Mouse (Mus musculus) erythroblast, adult 5-6 weeks (primary cell): Measurements from ENCODE around the gene Lefty2. TPM values are rescaled to one million over a fixed set of nuclear protein-coding genes. Genes with fewer than 3 reads are reported as not detected.
A peak's percentile ranks its signal among the peaks of the same experiment; 100 is the strongest.

ENCODE experiments used
- ATAC-seq: replicated peaks from 2 replicates; pipeline ENCODE4 v1.8.0; 2016; ENCODE audit warnings: moderate number of reproducible peaks, mild to moderate bottlenecking, moderate TSS enrichment, inconsistent platforms; ENCODE audit not compliant: poor library complexity, low FRiP score, severe bottlenecking
- total RNA-seq, 2 experiments: library from RNA; stranded (forward) in 1 of 2; stranded (reverse) in 1 of 2; fragments of 150-400 nt in 1 of 2; fragments of 200-764, 138-1000 nt in 1 of 2; gene quantifications; 2 replicates each; pipeline versions ENCODE4 v1.2.3 to v1.2.4; 2015 to 2017; ENCODE audit warnings: low replicate concordance in 2 of 2

Gene Lefty2
- total RNA-seq, 2 experiments from 2014 or later: not detected

- ATAC-seq: 0 out of 2 replicates have a peak, but pooled peaks have one; percentile 14
Measured at GRCm38 (mm10) chr1:180889841-180890240, 3.1 kb upstream of the Lefty2 start.

- peak; percentile 51 for ATAC-seq
Measured at GRCm38 (mm10) chr1:180894088-180894987, 1.4 kb downstream of the Lefty2 start.

GRCm38 (mm10) chr1:180901107-180901506 lies 8.2 kb downstream of the Lefty2 start:
- ATAC-seq: 0 out of 2 replicates have a peak, but pooled peaks have one; percentile 17

GRCm38 (mm10) chr1:180902915-180903314 lies 10.0 kb downstream of the Lefty2 start:
- peak; percentile 80 for ATAC-seq

GRCm38 (mm10) chr1:180903666-180904038 lies 10.7 kb downstream of the Lefty2 start:
- peak; percentile 4; the same call in 1 of the 2 replicates for ATAC-seq

GRCm38 (mm10) chr1:180904039-180904814 lies 11.3 kb downstream of the Lefty2 start, which contains the start of gene Pycr2:
Pycr2 (plus strand) TSS chr1:180904293.
- peak; percentile 86 for ATAC-seq

- 0 out of 2 replicates have a peak, but pooled peaks have one; percentile 5 for ATAC-seq
Measured at GRCm38 (mm10) chr1:180904815-180905080, 11.8 kb downstream of the Lefty2 start.

- no peak for ATAC-seq
Measured at GRCm38 (mm10) chr1:180905307-180905706, 12.4 kb downstream of the Lefty2 start.

GRCm38 (mm10) chr1:180905876-180906275 lies 13.0 kb downstream of the Lefty2 start:
- ATAC-seq: no peak

GRCm38 (mm10) chr1:180906461-180907147 lies 13.7 kb downstream of the Lefty2 start:
- no peak for ATAC-seq

- ATAC-seq: no peak
Measured at GRCm38 (mm10) chr1:180911138-180911537, 18.2 kb downstream of the Lefty2 start.

GRCm38 (mm10) chr1:180911653-180912287 lies 18.9 kb downstream of the Lefty2 start:
- peak; percentile 47 for ATAC-seq

- ATAC-seq: no peak
Measured at GRCm38 (mm10) chr1:180912792-180913191, 19.9 kb downstream of the Lefty2 start.

- no peak for ATAC-seq
Measured at GRCm38 (mm10) chr1:180913797-180914196, 20.9 kb downstream of the Lefty2 start.

- ATAC-seq: no peak
Measured at GRCm38 (mm10) chr1:180916425-180916824, 23.5 kb downstream of the Lefty2 start.

- no peak for ATAC-seq
Measured at GRCm38 (mm10) chr1:180917053-180917452, 24.1 kb downstream of the Lefty2 start.

- peak; percentile 80 for ATAC-seq
Measured at GRCm38 (mm10) chr1:180919686-180920085, 26.8 kb downstream of the Lefty2 start.

GRCm38 (mm10) chr1:180922273-180923048 lies 29.6 kb downstream of the Lefty2 start:
- ATAC-seq: no peak

GRCm38 (mm10) chr1:180924737-180925136 lies 31.8 kb downstream of the Lefty2 start:
- ATAC-seq: no peak
